Mouse (Mus musculus) olfactory bulb, adult 2 months (tissue): Measurements from ENCODE around the gene Zfp410. TPM values are rescaled to one million over a fixed set of nuclear protein-coding genes. Genes with fewer than 3 reads are reported as not detected.

Experiments
- H3K27ac ChIP-seq: fragments of 200-500 bp; 2 replicates; pipeline ENCODE4 v1.5.1; 2012; ENCODE audit warnings: low read depth, low read length; ENCODE audit not compliant: insufficient read depth
- H3K4me1 ChIP-seq: fragments of 200-500 bp; 2 replicates; pipeline ENCODE4 v1.6.1; 2012; ENCODE audit warnings: low read length; ENCODE audit not compliant: control insufficient read depth, insufficient read depth
- H3K4me3 ChIP-seq: fragments of 200-500 bp; 2 replicates; pipeline ENCODE4 v1.5.1; 2012; ENCODE audit warnings: mild to moderate bottlenecking, low read depth, low read length, moderate library complexity; ENCODE audit not compliant: insufficient read depth
- CTCF ChIP-seq: fragments of 200-500 bp; IDR thresholded peaks from 2 replicates; pipeline ENCODE4 v1.5.1; 2012; ENCODE audit warnings: low read depth, mild to moderate bottlenecking, low read length, moderate library complexity; ENCODE audit not compliant: insufficient read depth
- POLR2A ChIP-seq: fragments of 200-500 bp; IDR thresholded peaks from 2 replicates; pipeline ENCODE4 v1.6.1; 2012; ENCODE audit warnings: mild to moderate bottlenecking, low read depth, low read length, moderate library complexity; ENCODE audit not compliant: insufficient read depth
- WGBS: fragments of 180-500 bp; shearing (Covaris S2); methylation state at CpG from one replicate; pipeline ENCODE4 v1.1.7; 2018; 5-methylcytosine and 5-hydroxymethylcytosine counted together
- polyA plus RNA-seq: library from polyadenylated mRNA; stranded (reverse); fragments of >200 nt; gene quantifications from 2 replicates; pipeline ENCODE4 v1.2.4, GENCODE M21; 2012; ENCODE audit warnings: low replicate concordance; ENCODE audit not compliant: missing spikeins, insufficient read depth, insufficient read length

Gene Zfp410
- polyA plus RNA-seq, 1 experiment: not detected

- TF ChIP-seq POLR2A (no peak), CTCF (no peak)
- Histone ChIP-seq H3K27ac (no peak overlapping the region), H3K4me3 (no peak overlapping the region), H3K4me1 (peaks cover 3% of the 10 kb centered on the region; the same call in 1 of the 2 replicates)
- 62% methylated on average over 6 of the region's 6 CpGs for WGBS
These were observed 57.3 kb downstream of the Zfp410 start for GRCm38 (mm10) chr12:84373831-84374481.

- TF ChIP-seq POLR2A: no peak
- TF ChIP-seq CTCF: no peak
- WGBS: 91% methylated on average over 4 of the region's 4 CpGs
These were observed 65.7 kb downstream of the Zfp410 start for GRCm38 (mm10) chr12:84382369-84382768.

GRCm38 (mm10) chr12:84384644-84385081 is 68.0 kb downstream of the Zfp410 start:
- no peak for TF ChIP-seq CTCF
- TF ChIP-seq POLR2A: no peak
- WGBS: 33% methylated on average over 5 of the region's 5 CpGs
- no peak overlapping the region for H3K4me3 ChIP-seq
- no peaks in the 10 kb centered on the region for H3K4me1 ChIP-seq
- H3K27ac ChIP-seq: no peak overlapping the region

More at GRCm38 (mm10) chr12:84382369-84382768, 65.7 kb downstream of the Zfp410 start:
- Histone ChIP-seq H3K27ac (no peak overlapping the region), H3K4me3 (no peak overlapping the region), H3K4me1 (no peaks in the 10 kb centered on the region)

- no peak overlapping the region for H3K4me3 ChIP-seq
- no peak overlapping the region for H3K27ac ChIP-seq
- H3K4me1 ChIP-seq: no peaks in the 10 kb centered on the region
- TF ChIP-seq POLR2A: no peak
- TF ChIP-seq CTCF: no peak
- WGBS: 88% methylated on average over 4 of the region's 4 CpGs
These were observed 68.8 kb downstream of the Zfp410 start for GRCm38 (mm10) chr12:84385408-84385807.

- Histone ChIP-seq H3K4me3 (no peak overlapping the region), H3K27ac (no peak overlapping the region), H3K4me1 (no peaks in the 10 kb centered on the region)
- TF ChIP-seq POLR2A (no peak), CTCF (no peak)
- 86% methylated on average over 8 of the region's 8 CpGs for WGBS
These were observed 71.4 kb downstream of the Zfp410 start for GRCm38 (mm10) chr12:84388097-84388496.

GRCm38 (mm10) chr12:84388774-84389400 is 72.2 kb downstream of the Zfp410 start:
- 79% methylated on average over 14 of the region's 14 CpGs for WGBS
- no peak overlapping the region for H3K27ac ChIP-seq

GRCm38 (mm10) chr12:84390336-84390735 is 73.7 kb downstream of the Zfp410 start:
- Histone ChIP-seq H3K4me3 (no peak overlapping the region), H3K27ac (no peak overlapping the region), H3K4me1 (no peaks in the 10 kb centered on the region)
- TF ChIP-seq POLR2A (no peak), CTCF (no peak)
- WGBS: 94% methylated on average over 6 of the region's 6 CpGs

More at GRCm38 (mm10) chr12:84388774-84389400, 72.2 kb downstream of the Zfp410 start:
- TF ChIP-seq POLR2A (no peak), CTCF (no peak)
- H3K4me3 ChIP-seq: no peak overlapping the region
- no peaks in the 10 kb centered on the region for H3K4me1 ChIP-seq

- 97% methylated on average over 4 of the region's 4 CpGs for WGBS
- Histone ChIP-seq H3K4me1 (no peaks in the 10 kb centered on the region), H3K27ac (no peak overlapping the region), H3K4me3 (no peak overlapping the region)
- TF ChIP-seq CTCF: no peak
These were observed 76.0 kb downstream of the Zfp410 start for GRCm38 (mm10) chr12:84392681-84393080.

Other genes with a start within 250 kb of the Zfp410 start
- not detected in 2 replicates for gene Acot5, start 247.5 kb upstream of the Zfp410 start, polyA plus RNA-seq
- not detected in 2 replicates for gene Acot6, start 216.2 kb upstream of the Zfp410 start, polyA plus RNA-seq
- gene Dnal1, start 202.5 kb upstream of the Zfp410 start, polyA plus RNA-seq: not detected in 2 replicates
- not detected in 2 replicates for gene Pnma1, start 168.4 kb upstream of the Zfp410 start, polyA plus RNA-seq
- gene Elmsan1, start 98.0 kb upstream of the Zfp410 start, polyA plus RNA-seq: not detected in 2 replicates
- not detected in 2 replicates for gene Ptgr2, start 31.6 kb upstream of the Zfp410 start, polyA plus RNA-seq
- gene Coq6, start 44.8 kb downstream of the Zfp410 start, polyA plus RNA-seq: not detected in 2 replicates
- gene Fam161b, start 45.0 kb downstream of the Zfp410 start, polyA plus RNA-seq: not detected in 2 replicates
- gene Entpd5, start 92.2 kb downstream of the Zfp410 start, polyA plus RNA-seq: not detected in 2 replicates
- not detected in 2 replicates for gene Bbof1, start 92.2 kb downstream of the Zfp410 start, polyA plus RNA-seq
- not detected in 2 replicates for gene Rnf113a2, start 100.3 kb downstream of the Zfp410 start, polyA plus RNA-seq
- not detected in 2 replicates for gene Aldh6a1, start 134.2 kb downstream of the Zfp410 start, polyA plus RNA-seq
- not detected in 2 replicates for gene Lin52, start 134.6 kb downstream of the Zfp410 start, polyA plus RNA-seq